Mouse (Mus musculus) liver, embryonic 11.5 days (tissue): ENCODE results near the gene Lrrc3b. TPM values are rescaled to one million over a fixed set of nuclear protein-coding genes. Genes with fewer than 3 reads are reported as not detected.

Experiments
- ATAC-seq: fragments of 200-750 bp; cut with Nextera tagmentation; replicated peaks from 2 replicates; pipeline ENCODE4 v1.8.0; 2017; ENCODE audit warnings: moderate number of reproducible peaks, mild to moderate bottlenecking, moderate TSS enrichment, moderate library complexity; ENCODE audit not compliant: low FRiP score
- DNase-seq: peaks from one replicate; pipeline ENCODE4 v3.0.0-alpha.2; 2017; ENCODE audit warnings: low spot score
- H3K27ac ChIP-seq: fragments of 300-500 bp; sonication (generic); 2 replicates; pipeline ENCODE4 v1.5.1; 2014; ENCODE audit warnings: mild to moderate bottlenecking, low read depth, low read length, control low read depth
- H3K27me3 ChIP-seq: fragments of 300-500 bp; sonication (generic); replicated peaks from 2 replicates; pipeline ENCODE4 v1.6.1; 2014; ENCODE audit warnings: low read length, mixed read lengths; ENCODE audit not compliant: control insufficient read depth, insufficient read depth
- H3K36me3 ChIP-seq: fragments of 300-500 bp; sonication (generic); 2 replicates; pipeline ENCODE4 v1.6.1; 2014; ENCODE audit warnings: mild to moderate bottlenecking, low read length, moderate library complexity, mixed read lengths; ENCODE audit not compliant: control insufficient read depth, insufficient read depth
- H3K4me1 ChIP-seq: fragments of 300-500 bp; sonication (generic); replicated peaks from 2 replicates; pipeline ENCODE4 v1.6.1; 2014; ENCODE audit warnings: low read length, mixed read lengths; ENCODE audit not compliant: control insufficient read depth, insufficient read depth
- H3K4me2 ChIP-seq: fragments of 300-500 bp; sonication (generic); 2 replicates; pipeline ENCODE4 v1.6.1; 2014; ENCODE audit warnings: mild to moderate bottlenecking, control low read depth, moderate library complexity
- H3K4me3 ChIP-seq: fragments of 300-500 bp; sonication (generic); 2 replicates; pipeline ENCODE4 v1.5.1; 2014; ENCODE audit warnings: low read depth, low read length, control low read depth
- H3K9ac ChIP-seq: fragments of 300-500 bp; sonication (generic); 2 replicates; pipeline ENCODE4 v1.6.1; 2014; ENCODE audit warnings: low read depth, low read length, control low read depth
- H3K9me3 ChIP-seq: fragments of 300-500 bp; sonication (generic); 2 replicates; pipeline ENCODE4 v1.6.1; 2016; ENCODE audit warnings: low read length, inconsistent platforms, mixed read lengths; ENCODE audit not compliant: control insufficient read depth
- WGBS: fragments of 180-500 bp; shearing (Covaris S2); extraction: QIAGEN DNeasy Blood & Tissue Kit; methylation state at CpG from one replicate; pipeline ENCODE4 v1.1.7; 2014; 5-methylcytosine and 5-hydroxymethylcytosine counted together
- polyA plus RNA-seq: library from polyadenylated mRNA; unstranded; fragments of >200 nt; fragmentation: Nextera tagmentation; extraction: Ambion mirVana; gene quantifications from 2 replicates; pipeline ENCODE4 v1.2.1, GENCODE M21; 2014

The Lrrc3b gene
- polyA plus RNA-seq: 1.6 and 2.2 TPM in 2 replicates

DNA sequence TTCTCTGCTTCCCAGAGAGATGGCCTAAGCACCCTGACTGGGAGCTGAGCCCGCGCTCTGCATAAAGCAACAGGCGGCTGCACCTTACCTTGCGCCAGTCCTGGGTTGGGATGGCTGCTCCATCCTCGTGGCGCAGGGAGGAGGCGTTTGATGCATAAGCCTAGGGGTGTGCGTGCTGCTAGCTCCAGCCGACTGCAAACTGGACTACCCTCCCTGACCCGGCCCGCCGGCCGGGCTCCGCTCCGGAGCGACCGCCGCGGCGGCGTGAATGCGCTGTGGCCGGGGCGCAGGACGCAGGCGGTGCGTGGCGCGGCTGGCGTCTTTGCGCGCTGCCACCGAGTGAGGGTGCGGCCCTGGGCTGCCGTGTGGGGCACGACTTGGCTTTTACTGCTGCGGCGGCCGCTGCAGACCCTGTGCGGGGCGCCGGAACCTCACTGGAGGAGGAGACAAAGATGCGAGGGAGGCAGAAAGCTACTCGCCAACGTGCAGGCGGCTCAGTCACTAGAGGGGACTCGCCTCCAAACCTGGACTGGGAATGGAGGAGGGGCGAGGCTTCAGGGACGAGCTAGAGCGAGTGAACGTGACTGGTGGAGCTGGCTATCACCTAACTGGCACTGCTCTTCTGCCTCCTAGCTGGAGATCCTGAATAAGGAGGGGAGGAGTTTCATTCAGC lies at the start of gene Lrrc3b:
Lrrc3b (minus strand) TSS at position 503 of the 673 bp plus-strand sequence.
- Histone ChIP-seq H3K27me3 (peaks cover 25% of the 10 kb centered on the region), H3K36me3 (no peaks in the 10 kb centered on the region), H3K9ac (peak within 1 kb of the TSS; percentile 25; the same call in 1 of the 2 replicates), H3K27ac (no peak within 1 kb of the TSS), H3K4me3 (peak within 1 kb of the TSS; percentile 52), H3K9me3 (no peaks in the 10 kb centered on the region), H3K4me1 (no peaks in the 10 kb centered on the region; the same call in 1 of the 2 replicates), H3K4me2 (peak within 1 kb of the TSS; percentile 76)
- under 1% methylated on average over 51 of the region's 51 CpGs for WGBS
- peak; percentile 44 for DNase-seq
- peak; percentile 63 for ATAC-seq

DNA sequence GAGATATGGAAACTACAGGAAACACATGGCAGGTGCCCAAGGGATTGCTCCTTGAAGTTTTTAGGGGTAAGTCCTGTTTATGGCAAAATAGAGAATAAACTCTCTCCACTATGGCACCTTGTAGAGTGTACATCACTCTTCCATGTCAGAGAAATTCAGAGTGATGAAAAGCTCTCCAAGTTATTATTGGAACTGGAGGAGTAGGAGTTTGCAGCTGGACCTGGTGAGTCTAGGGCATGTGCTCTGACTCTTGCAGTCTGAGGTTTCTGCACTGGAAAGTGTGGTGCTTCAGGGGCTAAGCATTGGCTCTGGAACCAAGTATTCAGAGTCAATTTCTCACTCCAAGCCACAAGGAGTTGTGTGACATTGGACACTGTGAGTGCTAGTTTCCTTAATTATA lies 38.9 kb upstream of the Lrrc3b start:
- Histone ChIP-seq H3K27ac (no peak overlapping the region), H3K4me3 (no peak overlapping the region), H3K27me3 (no peaks in the 10 kb centered on the region), H3K36me3 (no peaks in the 10 kb centered on the region), H3K4me2 (no peak overlapping the region), H3K9ac (no peak overlapping the region), H3K9me3 (no peaks in the 10 kb centered on the region), H3K4me1 (no peaks in the 10 kb centered on the region)
- DNase-seq (no peak), ATAC-seq (no peak)

- ATAC-seq: no peak
- H3K36me3 ChIP-seq: no peaks in the 10 kb centered on the region
- no peaks in the 10 kb centered on the region; the same call in 1 of the 2 replicates for H3K4me1 ChIP-seq
- no peak for DNase-seq
- peaks cover 25% of the 10 kb centered on the region for H3K27me3 ChIP-seq
- H3K4me2 ChIP-seq: peak overlapping the region; percentile 76
- peak overlapping the region; percentile 52 for H3K4me3 ChIP-seq
- H3K9ac ChIP-seq: peak overlapping the region; percentile 25; the same call in 1 of the 2 replicates
- no peak overlapping the region for H3K27ac ChIP-seq
- 0% methylated on average over 11 of the region's 11 CpGs for WGBS
- H3K9me3 ChIP-seq: no peaks in the 10 kb centered on the region
These were observed 697 bp downstream of the Lrrc3b start for GRCm38 (mm10) chr14:15438096-15438484.

DNA sequence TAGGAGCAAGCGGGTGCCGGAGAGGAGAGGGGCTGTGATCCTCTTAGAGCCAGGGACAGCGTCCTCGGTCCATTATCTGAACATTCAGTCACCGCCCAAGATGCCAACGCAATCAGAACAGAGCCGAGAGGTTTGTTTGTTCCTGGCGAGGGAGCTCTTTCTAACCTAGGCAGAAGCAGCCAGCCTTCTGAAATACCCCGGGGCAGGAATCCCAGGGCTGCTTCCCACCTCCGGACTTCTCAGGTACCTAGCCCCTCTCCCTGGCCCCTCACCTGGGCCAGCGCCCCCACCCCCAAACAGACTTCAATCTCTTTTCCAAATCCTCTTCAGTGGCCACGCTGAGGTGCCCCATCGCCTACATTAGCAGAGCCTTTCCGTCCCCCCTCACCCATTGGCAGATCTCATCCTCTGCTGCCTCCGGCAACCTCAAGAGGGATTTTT lies 1.3 kb downstream of the Lrrc3b start:
- Histone ChIP-seq H3K9ac (no peak overlapping the region), H3K4me1 (no peaks in the 10 kb centered on the region; the same call in 1 of the 2 replicates), H3K27ac (no peak overlapping the region), H3K36me3 (no peaks in the 10 kb centered on the region), H3K4me3 (peak overlapping the region; percentile 52), H3K4me2 (peak overlapping the region; percentile 76), H3K9me3 (no peaks in the 10 kb centered on the region), H3K27me3 (peaks cover 25% of the 10 kb centered on the region)
- no peak for DNase-seq
- 8% methylated on average over 15 of the region's 15 CpGs for WGBS
- ATAC-seq: 0 out of 2 replicates have a peak, but pooled peaks have one; percentile 29

DNA sequence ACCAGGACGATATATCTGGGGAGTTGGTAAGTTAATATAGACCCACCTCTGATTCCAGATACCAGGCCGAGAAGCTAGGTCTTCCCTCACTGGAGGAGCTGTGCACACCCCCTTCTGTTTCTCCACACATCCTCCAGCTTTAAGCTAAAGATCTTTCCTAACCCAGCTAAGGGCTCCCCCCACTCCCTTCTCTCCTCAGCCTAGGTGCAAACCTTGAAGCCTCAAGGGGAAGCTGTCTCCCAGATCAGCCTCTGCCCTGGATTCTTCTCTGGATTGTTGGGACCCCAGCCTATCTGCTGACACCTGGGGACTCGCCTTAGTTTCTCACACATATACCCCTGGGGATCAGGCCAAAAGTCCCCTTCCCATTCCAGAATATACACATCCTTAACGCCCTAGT lies 1.7 kb downstream of the Lrrc3b start:
- Histone ChIP-seq H3K4me3 (peak overlapping the region; percentile 52; the same call in 1 of the 2 replicates), H3K27me3 (peaks cover 25% of the 10 kb centered on the region), H3K27ac (no peak overlapping the region), H3K9ac (no peak overlapping the region), H3K4me2 (peak overlapping the region; percentile 76), H3K4me1 (peaks cover 3% of the 10 kb centered on the region), H3K9me3 (no peaks in the 10 kb centered on the region), H3K36me3 (no peaks in the 10 kb centered on the region)
- DNase-seq (no peak), ATAC-seq (no peak)
- WGBS: 41% methylated on average over 4 of the region's 4 CpGs

DNA sequence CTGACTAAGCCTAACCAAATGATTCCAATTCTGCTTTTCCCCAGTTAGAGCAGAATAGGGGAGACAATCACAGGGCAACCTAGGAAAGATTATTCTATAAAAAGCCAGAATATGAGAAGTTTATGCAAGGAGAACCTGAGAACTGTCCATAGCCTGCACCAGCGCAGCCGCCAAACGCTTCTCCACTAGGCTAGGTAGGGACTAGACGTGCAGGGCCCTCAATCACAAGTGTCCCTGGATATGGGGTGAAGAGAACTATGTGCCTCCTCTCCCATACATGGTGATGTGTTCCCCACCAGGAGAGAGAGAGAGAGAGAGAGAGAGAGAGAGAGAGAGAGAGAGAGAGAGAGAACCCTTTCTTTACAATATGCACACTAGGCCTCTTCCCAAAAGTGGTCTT lies 2.2 kb downstream of the Lrrc3b start:
- ATAC-seq: no peak
- no peak for DNase-seq
- Histone ChIP-seq H3K9ac (no peak overlapping the region), H3K36me3 (no peaks in the 10 kb centered on the region), H3K4me2 (no peak overlapping the region), H3K27ac (no peak overlapping the region), H3K4me3 (no peak overlapping the region), H3K27me3 (peaks cover 25% of the 10 kb centered on the region), H3K9me3 (no peaks in the 10 kb centered on the region), H3K4me1 (peaks cover 5% of the 10 kb centered on the region)
- 89% methylated on average over 4 of the region's 4 CpGs for WGBS

GRCm38 (mm10) chr14:15432396-15432795 lies 6.4 kb downstream of the Lrrc3b start:
- Histone ChIP-seq H3K36me3 (no peaks in the 10 kb centered on the region), H3K9me3 (no peaks in the 10 kb centered on the region), H3K27ac (no peak overlapping the region), H3K27me3 (peaks cover 4% of the 10 kb centered on the region), H3K4me3 (no peak overlapping the region), H3K9ac (no peak overlapping the region), H3K4me2 (no peak overlapping the region), H3K4me1 (peaks cover 5% of the 10 kb centered on the region)
- DNase-seq (no peak), ATAC-seq (peak; percentile 89)
- 18% methylated on average over 1 of the region's 1 CpGs for WGBS

DNA sequence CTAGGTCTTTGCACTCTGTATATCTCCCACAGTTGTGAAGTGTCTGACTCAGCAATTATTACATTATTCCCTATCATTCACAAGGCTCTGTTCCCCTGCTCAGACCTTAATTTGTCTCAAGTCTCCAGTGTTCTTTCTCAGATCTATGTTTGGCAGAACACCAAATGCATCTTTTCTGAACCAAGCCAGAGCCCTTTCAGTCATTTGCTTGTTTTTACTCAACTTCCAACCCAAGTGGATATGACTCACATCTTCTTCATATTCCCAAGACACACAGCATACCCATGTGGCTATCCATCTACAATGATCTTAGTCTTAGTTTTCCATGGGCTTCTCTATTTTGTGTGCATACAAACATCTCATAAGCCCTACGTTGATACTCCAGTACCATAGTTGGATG lies 17.2 kb downstream of the Lrrc3b start:
- 91% methylated on average over 1 of the region's 1 CpGs for WGBS
- no peaks in the 10 kb centered on the region for H3K4me1 ChIP-seq
- no peaks in the 10 kb centered on the region for H3K27me3 ChIP-seq
- H3K9ac ChIP-seq: no peak overlapping the region
- H3K9me3 ChIP-seq: no peaks in the 10 kb centered on the region
- no peak for DNase-seq
- H3K27ac ChIP-seq: no peak overlapping the region
- no peak overlapping the region for H3K4me3 ChIP-seq
- no peaks in the 10 kb centered on the region for H3K36me3 ChIP-seq
- ATAC-seq: no peak
- no peak overlapping the region for H3K4me2 ChIP-seq
